Mouse (Mus musculus) cerebellum, adult 2 months (tissue): ENCODE results near the gene Cisd1. TPM values are rescaled to one million over a fixed set of nuclear protein-coding genes. Genes with fewer than 3 reads are reported as not detected.

ENCODE experiments used
- DNase-seq, 2 experiments: peaks; one replicate each; pipeline ENCODE4 v3.0.0; 2021
- H3K27ac ChIP-seq: fragments of 200-500 bp; 2 replicates; pipeline ENCODE4 v1.5.1; 2012; ENCODE audit warnings: low read length, control low read depth, inconsistent platforms; ENCODE audit not compliant: insufficient read depth
- H3K27me3 ChIP-seq: fragments of 200-500 bp; 2 replicates; pipeline ENCODE4 v1.6.1; 2012; ENCODE audit warnings: inconsistent platforms, mild to moderate bottlenecking, low read length, moderate library complexity; ENCODE audit not compliant: control insufficient read depth, insufficient read depth
- H3K4me1 ChIP-seq: fragments of 200-500 bp; 2 replicates; pipeline ENCODE4 v1.6.1; 2011; ENCODE audit warnings: low read length; ENCODE audit not compliant: control insufficient read depth, insufficient read depth
- H3K4me3 ChIP-seq: fragments of 200-500 bp; replicated peaks from 2 replicates; pipeline ENCODE3; 2011; ENCODE audit warnings: mild to moderate bottlenecking, low read depth, low read length, control low read depth; ENCODE audit not compliant: insufficient read depth
- CTCF ChIP-seq: fragments of 200-500 bp; IDR thresholded peaks from 2 replicates; pipeline ENCODE4 v1.5.1; 2011; ENCODE audit warnings: low read depth, mild to moderate bottlenecking, control low read depth, low read length, moderate library complexity, borderline replicate concordance; ENCODE audit not compliant: insufficient read depth
- POLR2A ChIP-seq: fragments of 200-500 bp; IDR thresholded peaks from 2 replicates; pipeline ENCODE4 v1.6.1; 2011; ENCODE audit warnings: low read length, control low read depth, borderline replicate concordance; ENCODE audit not compliant: insufficient read depth
- WGBS: fragments of 180-500 bp; shearing (Covaris S2); methylation state at CpG from one replicate; pipeline ENCODE4 v1.1.7; 2018; 5-methylcytosine and 5-hydroxymethylcytosine counted together
- polyA plus RNA-seq: library from polyadenylated mRNA; depleted of rRNA; stranded (reverse); fragments of >200 nt; gene quantifications from 2 replicates; pipeline ENCODE4 v1.2.3, GENCODE M21; 2012

Gene Cisd1
- polyA plus RNA-seq, 1 experiment = 212 TPM

GRCm38 (mm10) chr10:71347964-71348636 is 3.3 kb upstream of the Cisd1 start:
- WGBS = under 1% methylated on average over 48 of the region's 48 CpGs
- peaks cover 7% of the 10 kb centered on the region for H3K4me1 ChIP-seq
- H3K4me3 ChIP-seq = peak overlapping the region; percentile 68
- no peaks in the 10 kb centered on the region for H3K27me3 ChIP-seq
- peak overlapping the region; percentile 25; the same call in 1 of the 2 replicates for H3K27ac ChIP-seq
- TF ChIP-seq POLR2A (no peak), CTCF (no peak)
- no peak for DNase-seq

GRCm38 (mm10) chr10:71347509-71347949 is 2.8 kb upstream of the Cisd1 start, which contains the start of gene Ipmk:
Gene Ipmk (plus strand): TSS chr10:71347763.
- DNase-seq = peak; percentile 100
- Histone ChIP-seq H3K4me1 (peaks cover 7% of the 10 kb centered on the region), H3K4me3 (peak within 1 kb of the TSS; percentile 68), H3K27me3 (no peaks in the 10 kb centered on the region), H3K27ac (peak within 1 kb of the TSS; percentile 82)
- TF ChIP-seq CTCF (no peak), POLR2A (peak; percentile 77)
- 1% methylated on average over 49 of the region's 49 CpGs for WGBS

GRCm38 (mm10) chr10:71346722-71347508 is 2.2 kb upstream of the Cisd1 start:
- H3K4me3 ChIP-seq = peak overlapping the region; percentile 54
- DNase-seq = peak in 1 of 2 experiments; percentile 43
- TF ChIP-seq POLR2A (no peak), CTCF (no peak)
- H3K4me1 ChIP-seq = peaks cover 7% of the 10 kb centered on the region
- H3K27me3 ChIP-seq = no peaks in the 10 kb centered on the region
- peak overlapping the region; percentile 82 for H3K27ac ChIP-seq
- WGBS = 9% methylated on average over 13 of the region's 13 CpGs

- DNase-seq = no peak
- H3K4me3 ChIP-seq = no peak overlapping the region
- TF ChIP-seq CTCF = no peak
- no peak for TF ChIP-seq POLR2A
- no peak overlapping the region for H3K27ac ChIP-seq
- 59% methylated on average over 2 of the region's 2 CpGs for WGBS
- no peaks in the 10 kb centered on the region for H3K27me3 ChIP-seq
- H3K4me1 ChIP-seq = peaks cover 7% of the 10 kb centered on the region
Observed at GRCm38 (mm10) chr10:71346106-71346505, 1.4 kb upstream of the Cisd1 start.

GRCm38 (mm10) chr10:71343567-71344265 is 1.0 kb downstream of the Cisd1 start:
- no peak overlapping the region for H3K27ac ChIP-seq
- H3K4me3 ChIP-seq = peak overlapping the region; percentile 84
- DNase-seq = no peak
- peaks cover 12% of the 10 kb centered on the region for H3K4me1 ChIP-seq
- WGBS = 20% methylated on average over 14 of the region's 14 CpGs
- TF ChIP-seq CTCF (no peak), POLR2A (no peak)
- no peaks in the 10 kb centered on the region for H3K27me3 ChIP-seq

- H3K27ac ChIP-seq = no peak overlapping the region
- no peak overlapping the region for H3K4me3 ChIP-seq
- no peak for DNase-seq
- TF ChIP-seq CTCF = no peak
- no peak for TF ChIP-seq POLR2A
- WGBS = 88% methylated on average over 3 of the region's 3 CpGs
- no peaks in the 10 kb centered on the region for H3K27me3 ChIP-seq
- peaks cover 12% of the 10 kb centered on the region for H3K4me1 ChIP-seq
Observed at GRCm38 (mm10) chr10:71343130-71343529, 1.6 kb downstream of the Cisd1 start.

GRCm38 (mm10) chr10:71342030-71342805 is 2.5 kb downstream of the Cisd1 start:
- Histone ChIP-seq H3K4me3 (no peak overlapping the region), H3K4me1 (peaks cover 12% of the 10 kb centered on the region), H3K27ac (no peak overlapping the region), H3K27me3 (no peaks in the 10 kb centered on the region)
- TF ChIP-seq POLR2A = no peak
- TF ChIP-seq CTCF = peak; percentile 26; the same call in 1 of the 2 replicates
- no peak for DNase-seq
- 72% methylated on average over 7 of the region's 7 CpGs for WGBS
